Mouse (Mus musculus) small intestine, adult 2 months (tissue): ENCODE results near the gene Mlycd. TPM values are rescaled to one million over a fixed set of nuclear protein-coding genes. Genes with fewer than 3 reads are reported as not detected.

Source experiments
- H3K27ac ChIP-seq: fragments of 200-500 bp; 2 replicates; pipeline ENCODE4 v1.5.1; 2012; ENCODE audit warnings: low read depth, low read length, control low read depth, inconsistent platforms; ENCODE audit not compliant: insufficient read depth
- H3K27me3 ChIP-seq: fragments of 200-500 bp; 2 replicates; pipeline ENCODE4 v1.6.1; 2012; ENCODE audit warnings: mild to moderate bottlenecking, moderate library complexity, low read length, inconsistent platforms; ENCODE audit not compliant: control insufficient read depth, insufficient read depth
- H3K36me3 ChIP-seq: fragments of 200-500 bp; 2 replicates; pipeline ENCODE4 v1.6.1; 2012; ENCODE audit warnings: mild to moderate bottlenecking, low read length, control low read depth, inconsistent platforms; ENCODE audit not compliant: control insufficient read depth, insufficient read depth
- H3K4me1 ChIP-seq: fragments of 200-500 bp; 2 replicates; pipeline ENCODE4 v1.6.1; 2012; ENCODE audit warnings: low read length, inconsistent platforms, mixed read lengths; ENCODE audit not compliant: control insufficient read depth, insufficient read depth, insufficient read length
- H3K4me3 ChIP-seq: fragments of 200-500 bp; 2 replicates; pipeline ENCODE4 v1.5.1; 2012; ENCODE audit warnings: low read depth, mild to moderate bottlenecking, control low read depth, inconsistent platforms, low read length, moderate library complexity
- CTCF ChIP-seq: fragments of 200-500 bp; IDR thresholded peaks from 2 replicates; pipeline ENCODE4 v1.5.1; 2012; ENCODE audit warnings: low read depth, mild to moderate bottlenecking, control low read depth, inconsistent platforms, low read length, moderate library complexity, mixed read lengths; ENCODE audit not compliant: insufficient replicate concordance, insufficient read length; ENCODE audit errors: extremely low read depth
- POLR2A ChIP-seq: fragments of 200-500 bp; IDR thresholded peaks from 2 replicates; pipeline ENCODE4 v1.6.1; 2012; ENCODE audit warnings: low read depth, mild to moderate bottlenecking, control low read depth, inconsistent platforms, low read length, moderate library complexity
- WGBS: fragments of 180-500 bp; shearing (Covaris S2); methylation state at CpG from one replicate; pipeline ENCODE4 v1.1.7; 2018; 5-methylcytosine and 5-hydroxymethylcytosine counted together
- polyA plus RNA-seq: library from polyadenylated mRNA; depleted of rRNA; stranded (reverse); fragments of >200 nt; gene quantifications from 2 replicates; pipeline ENCODE4 v1.2.3, GENCODE M21; 2012

Mlycd gene
- polyA plus RNA-seq, 1 experiment, result 49.6 TPM

DNA sequence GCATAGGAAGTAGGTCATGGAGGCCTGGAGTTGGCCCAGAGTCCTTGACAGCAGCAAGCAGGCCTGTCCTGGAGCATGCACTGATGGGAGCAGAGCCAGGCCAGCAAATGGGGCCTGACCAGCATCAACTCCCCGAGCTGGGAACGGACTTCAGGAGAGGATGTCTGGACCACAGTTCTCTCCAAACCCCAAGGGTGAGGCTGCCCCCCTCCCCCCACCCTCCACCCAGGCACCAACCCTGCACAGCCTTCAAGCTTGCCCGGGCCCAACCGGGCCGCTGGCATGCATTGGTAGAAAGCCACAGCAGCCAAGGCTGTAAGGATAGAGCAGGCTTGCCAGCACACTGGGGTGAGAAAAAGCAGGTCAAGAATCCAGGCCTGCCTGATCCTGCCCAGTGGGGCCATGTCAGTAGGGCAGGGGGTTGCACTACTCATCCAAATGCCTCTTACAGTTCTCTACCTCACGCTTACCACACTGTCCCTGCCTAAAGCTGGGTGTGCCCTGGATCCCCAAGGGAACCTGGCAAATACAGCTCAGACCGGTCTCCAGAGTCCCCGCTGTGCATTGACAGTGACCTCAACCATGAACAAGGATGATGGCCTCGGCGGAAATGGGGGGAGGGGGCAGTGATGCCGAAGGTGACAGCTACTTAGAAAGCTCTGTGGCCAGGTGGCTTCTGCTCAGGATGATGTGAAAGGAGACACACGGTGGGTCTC is 33.1 kb downstream of the Mlycd start:
- Histone ChIP-seq H3K4me3 (no peak overlapping the region), H3K27me3 (no peaks in the 10 kb centered on the region), H3K27ac (peak overlapping the region; percentile 17), H3K4me1 (peaks cover 50% of the 10 kb centered on the region), H3K36me3 (no peaks in the 10 kb centered on the region)
- 79% methylated on average over 12 of the region's 12 CpGs for WGBS
- no peak for TF ChIP-seq CTCF
- TF ChIP-seq POLR2A, result no peak

DNA sequence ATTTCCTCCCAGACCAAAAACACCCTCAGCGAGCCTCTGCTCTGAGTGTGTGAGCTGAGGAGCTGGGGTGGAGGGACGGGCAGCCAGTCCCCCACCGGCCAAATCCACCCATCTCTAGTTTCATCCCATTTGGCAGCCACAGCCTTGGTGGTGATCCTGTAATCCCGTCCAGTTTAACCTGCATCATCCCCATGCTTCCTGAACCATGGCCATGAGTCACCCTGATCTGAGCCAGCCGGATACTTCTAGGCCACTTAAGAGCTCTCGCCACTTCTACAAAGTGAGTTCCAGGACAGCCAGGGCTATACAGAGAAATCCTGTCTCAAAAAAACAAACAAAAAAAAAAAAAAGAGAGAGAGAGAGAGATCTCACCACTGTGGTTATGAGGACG is 33.7 kb downstream of the Mlycd start:
- 63% methylated on average over 7 of the region's 7 CpGs for WGBS
- Histone ChIP-seq H3K27me3 (no peaks in the 10 kb centered on the region), H3K4me1 (peaks cover 50% of the 10 kb centered on the region), H3K4me3 (no peak overlapping the region), H3K36me3 (no peaks in the 10 kb centered on the region), H3K27ac (peak overlapping the region; percentile 17)
- TF ChIP-seq POLR2A, result no peak
- TF ChIP-seq CTCF, result no peak

DNA sequence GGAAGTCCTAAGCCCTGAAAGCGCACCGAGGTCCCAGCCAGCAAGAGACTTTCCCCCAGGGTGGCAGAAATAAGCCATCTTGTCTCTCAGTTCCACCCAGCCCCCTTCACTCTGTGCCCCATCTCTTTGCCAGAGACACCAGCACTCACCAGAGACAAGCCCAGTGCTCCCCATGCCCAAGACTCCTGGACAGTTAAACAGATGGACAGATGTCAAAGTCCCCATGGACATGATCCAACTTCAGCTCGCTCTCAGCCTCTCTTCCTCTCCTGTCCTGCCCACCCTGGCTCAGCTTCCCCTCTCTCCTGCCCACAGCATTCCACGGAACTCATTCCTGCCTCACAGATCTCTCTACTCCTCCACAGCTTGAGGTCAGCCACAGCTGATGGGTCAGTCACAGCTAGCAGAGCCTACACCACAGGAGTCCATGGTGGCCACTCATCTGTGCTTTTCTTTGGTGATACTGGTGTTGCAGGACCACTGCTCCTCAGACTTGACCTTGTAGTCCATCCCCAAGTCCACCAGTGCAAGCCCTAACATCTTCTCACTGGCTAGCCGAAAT is 34.2 kb downstream of the Mlycd start:
- Histone ChIP-seq H3K27ac (peak overlapping the region; percentile 14; the same call in 1 of the 2 replicates), H3K27me3 (no peaks in the 10 kb centered on the region), H3K4me3 (no peak overlapping the region), H3K4me1 (peaks cover 48% of the 10 kb centered on the region), H3K36me3 (no peaks in the 10 kb centered on the region)
- WGBS, result 65% methylated on average over 5 of the region's 5 CpGs
- no peak for TF ChIP-seq POLR2A
- TF ChIP-seq CTCF, result no peak

DNA sequence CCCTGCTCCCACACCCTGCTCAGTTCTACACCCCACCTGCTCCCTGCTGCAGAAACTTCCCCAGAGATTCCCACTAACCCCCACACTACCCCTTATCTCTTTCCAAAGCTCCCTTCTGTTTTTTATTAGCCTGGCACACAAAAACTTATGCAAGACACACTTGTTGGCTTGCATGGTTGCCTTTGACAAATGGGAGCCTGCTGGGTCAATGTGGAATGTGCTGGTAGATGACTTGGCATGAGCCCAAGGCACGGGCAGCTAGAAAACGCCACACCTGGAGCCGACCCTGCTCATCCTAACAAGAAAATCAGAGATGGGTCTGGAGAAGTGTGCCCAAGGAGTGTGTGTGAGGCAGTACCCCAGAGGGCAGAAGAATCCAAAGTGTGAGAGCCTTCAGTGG is 34.9 kb downstream of the Mlycd start:
- Histone ChIP-seq H3K36me3 (no peaks in the 10 kb centered on the region), H3K4me3 (no peak overlapping the region), H3K4me1 (peaks cover 50% of the 10 kb centered on the region), H3K27ac (no peak overlapping the region), H3K27me3 (no peaks in the 10 kb centered on the region)
- TF ChIP-seq POLR2A, result no peak
- TF ChIP-seq CTCF, result no peak
- 35% methylated on average over 3 of the region's 3 CpGs for WGBS

DNA sequence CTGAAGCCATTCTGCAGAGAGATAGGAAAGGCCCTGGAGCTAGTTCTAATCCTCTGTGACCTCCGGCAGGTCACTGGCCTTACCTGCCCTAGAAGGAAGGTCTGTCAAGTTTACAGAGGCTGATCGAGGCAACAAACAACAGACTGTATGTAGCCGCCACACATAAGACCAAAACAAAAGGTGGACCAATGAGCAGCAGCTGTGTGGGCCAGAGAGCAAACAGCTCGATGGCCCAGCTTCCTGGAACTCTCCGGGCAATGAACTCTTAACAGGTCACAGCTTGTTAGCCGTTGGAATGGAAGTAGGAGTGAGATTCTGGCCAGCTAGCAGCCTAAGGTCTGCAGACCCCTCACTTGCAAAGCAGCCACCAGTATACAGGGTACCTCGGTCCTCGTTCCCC is 35.6 kb downstream of the Mlycd start:
- TF ChIP-seq POLR2A (no peak), CTCF (no peak)
- H3K36me3 ChIP-seq, result no peaks in the 10 kb centered on the region
- peaks cover 51% of the 10 kb centered on the region for H3K4me1 ChIP-seq
- 59% methylated on average over 8 of the region's 8 CpGs for WGBS
- no peak overlapping the region for H3K27ac ChIP-seq
- H3K4me3 ChIP-seq, result no peak overlapping the region
- no peaks in the 10 kb centered on the region for H3K27me3 ChIP-seq

DNA sequence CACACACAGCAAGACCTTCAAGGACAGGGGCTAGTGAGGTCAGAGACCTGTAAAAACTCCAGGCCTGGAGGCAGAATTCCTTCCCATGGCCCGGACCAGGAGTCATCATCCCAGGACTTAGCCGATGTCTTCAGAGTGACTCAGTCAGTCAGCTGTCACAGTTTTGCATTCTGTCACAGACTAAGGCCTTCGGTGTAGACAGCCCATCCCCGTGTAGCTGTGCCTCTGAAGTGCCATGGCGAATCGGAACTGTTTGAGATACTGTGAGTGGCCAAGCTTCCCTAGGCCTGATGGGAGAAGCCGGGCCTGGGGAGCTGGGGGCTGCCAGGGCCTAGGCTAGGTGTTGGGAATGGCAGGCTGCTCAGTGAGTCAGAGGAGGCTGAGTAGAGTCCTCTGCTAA is 36.0 kb downstream of the Mlycd start:
- Histone ChIP-seq H3K27me3 (no peaks in the 10 kb centered on the region), H3K36me3 (no peaks in the 10 kb centered on the region), H3K27ac (no peak overlapping the region), H3K4me1 (peaks cover 52% of the 10 kb centered on the region), H3K4me3 (no peak overlapping the region)
- TF ChIP-seq CTCF (no peak), POLR2A (no peak)
- 94% methylated on average over 7 of the region's 7 CpGs for WGBS

DNA sequence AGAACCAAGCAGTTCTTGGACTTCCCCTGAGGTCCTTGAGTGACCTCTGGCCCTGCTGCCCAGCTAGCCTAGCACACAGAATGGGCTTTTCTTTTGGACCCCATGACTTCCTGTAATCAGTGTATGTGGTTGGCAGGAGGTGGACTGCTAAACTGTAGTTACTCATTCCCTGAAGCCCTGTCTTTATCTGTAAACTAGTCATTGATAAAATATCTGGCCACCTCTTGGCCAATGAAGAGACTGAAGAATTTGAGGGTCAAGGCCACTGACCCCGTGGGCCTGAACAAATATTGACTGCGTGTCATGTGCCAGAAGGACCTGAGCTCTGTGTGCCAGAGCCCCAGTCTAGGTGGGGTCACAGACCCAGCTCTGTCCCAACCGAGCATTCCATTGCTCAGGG is 37.7 kb downstream of the Mlycd start:
- Histone ChIP-seq H3K27ac (no peak overlapping the region), H3K4me1 (peaks cover 55% of the 10 kb centered on the region), H3K27me3 (no peaks in the 10 kb centered on the region), H3K36me3 (no peaks in the 10 kb centered on the region), H3K4me3 (no peak overlapping the region)
- 68% methylated on average over 3 of the region's 3 CpGs for WGBS
- TF ChIP-seq POLR2A (no peak), CTCF (no peak)
